Mouse (Mus musculus): ENCODE measurements around the gene Wt1. TPM values are rescaled to one million over a fixed set of nuclear protein-coding genes. Genes with fewer than 3 reads are reported as not detected.

Gene Wt1
- polyA plus RNA-seq (2012; ENCODE audit: low replicate concordance): 0.22 and 0.61 TPM in 2 replicates

GRCm38 (mm10) chr2:105126279-105126678 is at the start of gene Wt1:
Gene Wt1, plus strand, starts transcription at chr2:105126529.

GRCm38 (mm10) chr2:105091718-105092117 is 34.6 kb upstream of the Wt1 start, which contains the start of gene Gm11060:
Gene Gm11060, plus strand, starts transcription at chr2:105092018.

Other genes with a start within 250 kb of the Wt1 start
- gene Eif3m, start 109.4 kb upstream of the Wt1 start, polyA plus RNA-seq (2012; ENCODE audit: low replicate concordance): 3.2 and 6.5 TPM in 2 replicates
- gene Gm11060, start 34.5 kb upstream of the Wt1 start, polyA plus RNA-seq (2012; ENCODE audit: low replicate concordance): not detected in 2 replicates
- 0.09 and 0.12 TPM in 2 replicates for gene Them7, start 97.8 kb downstream of the Wt1 start, polyA plus RNA-seq (2012; ENCODE audit: low replicate concordance)